Comparison of ENCODE assay signal across 8 mouse cellular contexts in the genomic region with DNA sequence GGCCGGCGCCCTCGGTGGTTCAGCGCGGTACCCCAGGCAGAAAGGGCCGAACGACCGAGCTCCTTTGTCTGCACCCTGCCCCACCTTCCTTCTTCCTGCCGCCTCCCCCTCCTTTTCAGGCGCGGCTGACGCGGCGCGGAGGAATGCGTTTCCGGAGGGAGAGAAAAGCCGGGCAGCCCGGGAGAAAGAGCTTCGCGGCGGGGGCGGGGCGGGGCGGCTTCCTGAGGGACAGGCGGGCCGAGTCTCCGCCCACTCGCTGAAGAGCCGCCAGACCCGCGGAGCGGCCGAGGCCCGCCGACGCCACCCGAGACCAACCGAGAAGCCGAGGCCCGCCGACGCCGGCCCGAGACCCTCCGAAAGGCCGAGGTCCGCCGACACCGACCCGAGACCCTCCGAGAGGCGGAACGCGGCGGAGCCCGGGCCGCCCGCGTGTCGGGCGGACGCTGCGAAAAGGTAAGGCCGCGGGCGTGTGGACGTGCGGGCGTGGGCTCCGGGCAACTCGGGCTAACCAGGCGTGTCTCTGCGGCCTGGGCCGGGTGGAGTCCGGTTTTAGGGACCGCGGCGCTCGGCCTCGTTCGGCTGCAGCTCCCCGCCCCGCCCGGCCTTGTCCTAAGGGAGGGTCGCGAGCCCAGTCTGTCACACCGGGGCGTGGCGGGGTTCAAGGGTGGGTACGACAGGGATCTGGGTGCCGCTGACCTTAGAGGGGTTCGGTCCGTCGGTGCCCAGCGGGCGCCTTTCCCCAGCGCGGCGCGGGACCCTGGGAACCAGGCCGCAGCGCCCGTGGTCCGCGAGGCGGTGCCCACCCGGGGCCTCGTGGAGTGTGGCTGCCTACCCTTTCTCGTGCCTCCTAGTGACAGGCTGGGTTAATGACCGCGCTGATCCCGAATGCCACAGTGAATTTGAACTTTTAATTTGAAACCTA. TPM values are rescaled to one million over a fixed set of nuclear protein-coding genes. Genes with fewer than 3 reads are reported as not detected.
DNase-seq lines count a peak whose midpoint lies in the region; ATAC-seq lines count a peak whose summit lies in the region.

A gene (plus strand): TSS at position 148 of the 922 bp plus-strand sequence.

- no peaks in the 10 kb centered on the region for H3K36me3 ChIP-seq in hindbrain, embryonic 15.5 days

- WGBS in hindbrain, embryonic 15.5 days, result under 1% methylated on average over 93 of the region's 113 CpGs

- peak within 1 kb of the TSS; percentile 75 for H3K4me2 ChIP-seq in hindbrain, embryonic 15.5 days

- DNase-seq in ZHBTc4 (ENCODE audit: low read depth, low spot score), result peak; percentile 99
- peak; percentile 93 to 98 for DNase-seq in cerebellum, postnatal 4 days (ENCODE audit: low spot score in 2 of 2)
- DNase-seq in gastrocnemius, adult 18-20 months (ENCODE audit: low spot score), result peak; percentile 92
- DNase-seq in left cerebral cortex, adult 11 months (ENCODE audit: low spot score), result peak; percentile 74
- peak; percentile 96 for DNase-seq in lung, postnatal 36 days
- peak; percentile 98 for DNase-seq in retina, postnatal 1 day
- DNase-seq in thymus, postnatal 4 days, result peak; percentile 89

- H3K9me3 ChIP-seq in hindbrain, embryonic 15.5 days, result no peaks in the 10 kb centered on the region

- H3K9ac ChIP-seq in hindbrain, embryonic 15.5 days, result peak within 1 kb of the TSS; percentile 97

- H3K27me3 ChIP-seq in hindbrain, embryonic 15.5 days, result no peaks in the 10 kb centered on the region

- H3K4me1 ChIP-seq in hindbrain, embryonic 15.5 days (replicated peaks), result peaks cover 30% of the 10 kb centered on the region

- peak; percentile 94 for ATAC-seq in hindbrain, embryonic 15.5 days (ENCODE audit: low FRiP score, low read depth)

- peak within 1 kb of the TSS; percentile 100 for H3K27ac ChIP-seq in hindbrain, embryonic 15.5 days (replicated peaks)

- peak within 1 kb of the TSS; percentile 89 for H3K4me3 ChIP-seq in hindbrain, embryonic 15.5 days

RNA-seq across cellular contexts. Expression of the gene that starts here (rescaled TPM):
- 100 to 1,000 TPM; 147 to 171 TPM for total RNA-seq in gastrocnemius, adult 18-20 months (2021)
- polyA plus RNA-seq in hindbrain, embryonic 15.5 days (2015; fragmentation: Nextera tagmentation; extraction: Ambion mirVana), result 88.0 and 91.7 TPM in 2 replicates

Comparison
In these comparisons a context has a peak if more than half of its experiments do, and no peak if none do; other contexts are left out.
1. Peak in every context shown above with its lines: DNase-seq, ATAC-seq, H3K4me3 ChIP-seq and H3K27ac ChIP-seq.